Mouse (Mus musculus): ENCODE results near the gene Ddost. TPM values are rescaled to one million over a fixed set of nuclear protein-coding genes. Genes with fewer than 3 reads are reported as not detected.

The Ddost gene
- 10 to 100 TPM; 90.5 to 99.3 (median 97.2) TPM for total RNA-seq (2022)

DNA sequence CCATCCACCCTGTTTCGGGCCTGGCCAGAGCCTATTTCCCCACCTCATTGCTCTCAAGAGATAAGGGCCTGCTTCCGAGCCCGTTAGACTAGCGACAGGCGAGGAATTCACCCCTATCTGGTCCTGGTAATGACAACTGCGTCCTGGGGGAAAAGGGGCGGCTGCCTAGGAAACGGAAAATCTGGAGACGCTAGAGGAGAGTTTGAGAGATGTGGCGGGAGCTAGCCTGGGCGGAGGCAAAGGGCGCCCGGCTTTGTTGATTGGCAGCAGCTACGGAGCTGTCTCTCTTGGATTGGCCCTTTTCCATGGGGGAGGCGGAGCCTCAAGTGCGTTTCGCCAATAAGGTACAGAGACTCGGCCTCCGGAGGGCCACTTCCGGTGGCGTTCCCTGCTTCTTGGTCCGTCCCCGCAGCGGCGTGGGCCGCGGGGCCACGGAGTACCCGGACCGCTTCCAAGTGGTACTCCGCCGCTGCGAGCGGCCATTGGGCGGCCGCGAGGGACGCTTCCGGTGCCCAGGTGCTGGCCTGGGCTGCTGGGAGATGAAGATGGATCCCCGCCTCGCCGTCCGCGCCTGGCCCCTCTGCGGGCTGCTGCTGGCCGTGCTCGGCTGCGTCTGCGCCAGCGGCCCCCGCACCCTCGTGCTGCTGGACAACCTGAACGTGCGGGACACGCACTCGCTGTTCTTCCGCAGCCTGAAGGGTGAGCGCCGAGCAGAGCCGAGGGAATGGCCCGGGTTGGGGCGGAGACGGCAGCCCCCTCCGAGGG lies at the start of gene Ddost:
Gene Ddost, plus strand, starts transcription at position 391 of the 765 bp plus-strand sequence.
- peak; percentile 98 for DNase-seq (ENCODE audit: low spot score in 2 of 2)

DNA sequence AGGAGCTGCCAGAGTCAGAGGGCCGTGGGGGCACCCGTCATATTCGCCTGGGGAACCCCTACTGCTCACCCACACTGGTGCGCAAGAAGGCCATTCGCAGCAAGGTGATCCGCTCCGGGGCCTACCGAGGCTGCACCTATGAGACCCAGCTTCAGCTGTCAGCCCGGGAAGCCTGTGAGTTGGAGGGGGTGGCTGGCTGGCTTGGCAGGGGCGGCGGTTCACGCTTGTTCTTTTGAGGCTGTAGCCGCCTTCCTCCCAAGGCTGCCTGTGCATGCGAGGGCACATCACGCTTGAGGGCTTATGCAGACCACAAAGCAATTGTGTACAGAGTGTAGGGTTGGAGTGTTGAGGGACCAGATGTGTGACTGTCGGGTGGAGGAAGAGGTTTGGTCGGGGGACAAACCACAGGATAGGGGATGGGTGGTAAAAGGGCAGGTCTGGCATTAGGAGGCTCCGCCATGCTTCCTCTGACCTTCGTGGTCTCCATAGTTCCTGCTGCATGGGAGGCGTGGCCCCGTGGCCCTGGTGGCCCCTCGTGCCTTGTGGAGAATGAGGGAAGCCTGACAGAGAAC lies 47.3 kb upstream of the Ddost start:
- DNase-seq (ENCODE audit: low spot score in 2 of 2), result no peak

DNA sequence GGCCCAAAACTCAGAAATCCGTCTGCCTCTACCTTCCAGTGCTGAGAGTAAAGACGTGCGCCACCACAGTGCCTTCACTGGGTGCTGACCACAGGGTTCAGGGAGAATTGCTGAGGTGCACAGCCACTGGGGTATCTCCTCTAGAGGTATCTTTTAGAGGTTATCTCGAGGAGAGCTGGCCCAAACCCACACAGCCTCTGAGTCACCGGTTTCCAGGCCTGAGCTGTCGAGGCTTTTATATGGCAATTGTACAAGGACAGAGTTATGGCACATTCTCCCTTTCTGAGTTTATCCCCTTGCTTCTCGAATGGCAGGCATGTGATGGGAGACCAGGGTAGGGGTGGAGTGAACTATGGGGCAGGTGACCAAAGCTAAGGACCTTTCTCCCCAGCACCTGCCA lies 45.9 kb upstream of the Ddost start:
- DNase-seq (ENCODE audit: low spot score in 2 of 2), result no peak

DNA sequence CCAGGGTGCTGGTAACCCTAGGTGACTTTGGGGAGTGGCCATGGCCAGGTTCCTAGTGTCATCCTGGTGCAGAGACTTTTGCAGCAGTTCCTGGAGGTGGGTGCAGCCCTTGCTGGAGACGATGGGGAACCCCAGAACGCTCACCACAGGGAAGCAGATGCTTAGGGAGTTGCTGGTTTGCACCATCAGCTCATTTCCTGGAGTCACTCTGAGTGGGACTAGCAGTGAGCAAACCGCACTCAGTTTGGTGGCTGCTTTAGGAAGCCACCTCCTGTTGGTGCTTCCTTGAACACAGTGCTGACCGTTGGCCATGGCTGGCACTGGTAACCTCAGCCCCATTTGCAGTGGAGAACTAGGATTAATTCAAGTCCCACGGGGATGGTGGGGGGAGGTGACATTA lies 45.0 kb upstream of the Ddost start:
- no peak for DNase-seq (ENCODE audit: low spot score in 2 of 2)

DNA sequence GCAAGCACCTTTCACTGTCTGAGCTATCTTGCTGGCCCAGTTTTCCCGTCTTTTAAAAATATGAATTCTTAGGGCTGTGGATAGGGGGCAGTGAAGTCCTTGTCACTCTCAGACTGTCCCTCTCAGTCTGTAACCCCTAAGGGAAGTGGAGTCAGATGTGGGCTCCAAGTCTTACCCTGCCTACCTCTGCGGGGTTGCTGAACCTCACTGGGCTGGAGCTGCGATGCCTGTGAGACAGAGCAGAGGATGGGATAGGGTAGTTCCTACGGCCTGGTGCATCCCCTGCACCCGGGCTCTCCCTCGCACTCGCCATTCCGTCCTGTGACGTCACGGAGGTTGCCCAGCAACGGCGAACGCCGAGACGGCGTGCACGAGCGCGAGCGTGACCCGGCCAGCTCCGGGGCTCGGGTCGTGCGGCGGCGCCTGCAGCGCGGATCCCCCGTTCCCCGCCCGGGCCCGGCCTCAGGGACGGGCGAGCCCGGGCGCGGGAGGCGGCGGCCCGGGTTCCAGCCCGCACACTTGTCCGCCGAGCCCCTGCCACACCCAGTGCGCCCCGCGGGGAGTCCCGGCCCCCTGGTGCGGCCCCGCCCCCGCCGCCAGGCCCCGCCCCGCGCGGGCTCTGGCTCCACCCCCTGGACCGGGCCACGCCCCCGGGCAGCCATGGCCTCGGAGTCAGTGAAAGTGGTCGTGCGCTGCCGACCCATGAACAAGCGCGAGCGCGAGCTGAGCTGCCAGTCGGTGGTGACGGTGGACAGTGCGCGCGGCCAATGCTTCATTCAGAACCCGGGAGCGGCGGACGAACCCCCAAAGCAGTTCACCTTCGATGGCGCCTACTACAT lies 42.5 kb upstream of the Ddost start:
- peak; percentile 84 to 86 for DNase-seq (ENCODE audit: low spot score in 2 of 2)

DNA sequence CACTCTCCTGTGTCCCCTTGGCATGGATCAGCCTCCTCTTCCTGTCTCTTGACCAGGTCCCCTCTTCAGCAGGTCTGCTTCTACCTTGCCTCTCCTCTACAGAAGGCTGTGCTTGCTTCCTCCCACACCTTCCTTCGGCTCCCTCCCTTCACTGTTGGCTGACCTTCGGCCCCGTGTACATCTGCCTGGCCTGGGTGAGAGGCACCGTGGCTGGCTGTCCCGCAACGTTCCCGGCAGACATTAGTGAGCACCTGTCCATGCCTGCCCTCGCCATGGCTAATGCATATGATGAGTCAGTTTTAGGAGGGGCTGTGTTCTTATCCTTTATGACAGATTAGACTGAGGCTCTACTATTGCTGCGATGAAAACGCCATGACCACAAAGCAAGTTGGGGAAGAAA lies 36.7 kb upstream of the Ddost start:
- DNase-seq (ENCODE audit: low spot score in 2 of 2), result no peak

DNA sequence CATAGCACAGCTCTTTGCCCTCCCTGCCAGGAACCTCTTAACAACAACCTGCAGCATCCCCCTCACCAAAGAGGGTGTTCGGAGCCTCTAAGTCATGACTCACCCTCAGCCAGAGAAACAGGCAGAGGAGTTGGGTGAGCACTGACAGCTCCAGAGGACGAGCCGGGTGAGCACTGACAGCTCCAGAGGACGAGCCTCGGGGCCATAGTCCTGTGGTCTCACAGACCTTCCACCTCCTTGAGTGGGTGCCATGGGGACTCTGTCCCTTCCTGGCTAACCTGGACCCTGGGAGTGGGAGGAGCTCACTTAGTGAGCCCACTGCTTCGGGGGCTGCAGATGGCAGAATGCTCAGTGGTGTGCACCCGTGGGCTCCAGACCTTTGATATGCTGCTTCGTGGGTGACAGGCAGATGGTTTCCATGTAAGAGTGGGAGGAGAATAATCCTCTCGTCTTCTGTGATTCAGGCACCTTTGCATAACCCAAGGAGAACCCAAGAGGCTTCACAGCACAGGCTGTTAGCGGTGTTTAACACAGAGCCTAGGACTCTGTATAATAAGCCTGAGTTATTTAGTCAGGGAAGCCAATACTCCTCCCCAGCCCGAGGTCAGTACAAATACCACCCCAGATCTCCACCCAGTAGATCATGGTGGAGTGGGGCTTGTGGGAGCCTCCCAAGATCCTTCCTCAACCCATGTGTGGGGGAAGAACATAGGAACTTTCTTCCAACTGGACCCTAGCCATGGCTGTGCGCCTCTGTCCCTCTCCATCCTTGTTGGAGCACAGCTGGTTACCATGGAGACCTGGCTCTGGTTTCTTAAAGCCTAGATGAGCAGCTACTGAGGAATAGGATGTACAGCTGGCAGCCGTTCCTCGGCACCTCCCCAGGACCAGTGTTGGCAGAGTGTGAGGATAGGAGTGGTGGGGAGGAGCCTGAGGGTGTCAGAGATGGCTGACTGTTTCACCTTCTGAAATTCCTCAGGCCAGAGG lies 32.2 kb upstream of the Ddost start:
- DNase-seq (ENCODE audit: low spot score in 2 of 2), result peak; percentile 58 to 64

DNA sequence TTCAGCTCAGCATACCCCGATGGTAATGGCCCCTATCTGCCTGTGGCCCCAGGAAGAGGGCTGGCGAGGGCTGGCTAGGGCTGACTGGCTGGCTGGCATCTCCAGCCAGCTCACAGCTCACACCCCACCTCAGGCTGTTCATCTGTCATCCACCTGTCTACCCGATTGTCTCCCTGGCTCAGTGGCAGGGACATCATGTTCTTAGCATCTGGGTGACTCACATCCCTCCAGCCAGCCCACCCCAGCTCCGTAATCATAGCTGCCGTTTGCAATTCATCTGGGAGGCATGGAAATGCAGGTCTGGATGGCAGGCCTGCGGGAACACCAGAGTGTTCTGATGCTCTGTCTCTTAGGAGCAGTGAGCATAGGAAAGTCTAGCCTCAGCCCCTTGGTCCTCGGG lies 26.2 kb upstream of the Ddost start:
- DNase-seq (ENCODE audit: low spot score in 2 of 2), result peak in 1 of 2 experiments; percentile 27

DNA sequence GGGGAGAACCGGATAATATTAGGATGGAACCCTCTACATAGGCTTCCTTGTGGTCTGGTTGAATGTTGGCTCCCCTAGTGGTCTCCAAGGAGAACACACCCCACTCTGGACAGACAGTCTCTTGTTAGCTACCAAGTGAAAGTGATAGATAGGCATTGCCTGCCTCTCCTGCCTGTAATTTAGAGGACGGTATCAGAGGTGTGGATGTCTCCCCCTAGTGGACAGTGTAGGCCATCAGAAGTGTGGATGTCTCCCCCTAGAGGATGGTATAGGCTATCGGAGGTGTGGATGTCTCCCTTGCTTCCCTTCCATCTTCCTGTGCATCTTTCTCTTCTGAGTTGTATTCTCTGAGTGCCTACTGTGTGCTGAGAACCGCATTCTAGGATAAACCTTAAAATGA lies 21.7 kb upstream of the Ddost start:
- peak; percentile 59 to 72 for DNase-seq (ENCODE audit: low spot score in 2 of 2)

DNA sequence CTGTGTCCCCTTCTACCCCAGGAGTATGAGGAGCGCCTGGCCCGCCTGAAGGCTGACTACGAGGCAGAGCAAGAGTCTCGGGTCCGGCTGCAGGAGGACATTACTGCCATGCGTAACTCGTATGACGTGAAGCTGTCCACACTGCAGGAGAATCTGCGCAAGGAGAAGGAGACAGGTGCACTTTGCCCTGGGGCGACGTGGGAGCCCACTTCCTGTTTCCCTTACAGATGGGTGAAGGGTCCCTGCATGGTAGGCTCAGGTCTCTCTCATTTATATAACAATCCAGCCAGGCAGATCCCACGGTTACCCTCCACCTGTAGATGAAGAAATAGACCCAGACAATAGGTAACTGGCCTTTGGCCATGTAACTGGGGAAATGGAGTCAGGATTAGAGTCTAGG lies 18.1 kb upstream of the Ddost start:
- DNase-seq (ENCODE audit: low spot score in 2 of 2), result no peak

DNA sequence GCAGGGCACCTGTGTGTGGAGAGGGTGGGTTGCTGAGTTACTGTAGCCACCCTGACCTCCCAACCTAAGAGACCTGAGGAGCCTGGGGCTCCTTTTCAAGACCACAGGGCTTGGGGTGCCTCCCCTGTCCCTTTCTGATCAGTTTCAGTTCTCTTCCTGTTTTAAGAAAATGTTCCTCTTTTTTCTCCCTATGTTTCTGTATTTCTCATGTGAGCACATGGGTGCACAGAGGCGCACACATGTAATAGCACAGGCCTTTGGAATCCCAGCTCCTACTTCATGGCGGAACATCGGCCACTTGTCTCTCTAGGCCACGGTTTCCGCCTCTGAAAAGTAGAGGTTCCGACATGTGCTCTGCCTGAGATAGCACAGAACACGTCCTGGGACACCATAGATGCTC lies 15.8 kb upstream of the Ddost start:
- DNase-seq (ENCODE audit: low spot score in 2 of 2), result no peak

DNA sequence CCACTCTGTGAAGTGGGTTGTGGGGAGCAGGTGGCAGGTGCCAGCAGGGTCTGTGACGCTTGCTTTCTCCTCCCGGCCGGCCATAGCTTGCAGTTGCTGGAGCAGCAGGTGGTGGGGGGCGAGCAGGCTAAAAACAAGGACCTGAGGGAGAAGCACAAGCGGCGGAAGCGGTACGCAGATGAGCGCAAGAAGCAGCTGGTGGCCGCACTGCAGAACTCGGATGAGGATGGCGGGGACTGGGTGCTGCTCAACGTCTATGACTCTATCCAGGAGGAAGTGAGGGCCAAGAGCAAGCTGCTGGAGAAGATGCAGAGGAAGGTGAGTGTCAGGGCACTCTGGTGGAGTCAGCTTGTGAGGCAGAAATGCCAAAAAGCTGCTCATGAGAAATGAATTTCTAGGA lies 12.5 kb upstream of the Ddost start:
- DNase-seq (ENCODE audit: low spot score in 2 of 2), result no peak

DNA sequence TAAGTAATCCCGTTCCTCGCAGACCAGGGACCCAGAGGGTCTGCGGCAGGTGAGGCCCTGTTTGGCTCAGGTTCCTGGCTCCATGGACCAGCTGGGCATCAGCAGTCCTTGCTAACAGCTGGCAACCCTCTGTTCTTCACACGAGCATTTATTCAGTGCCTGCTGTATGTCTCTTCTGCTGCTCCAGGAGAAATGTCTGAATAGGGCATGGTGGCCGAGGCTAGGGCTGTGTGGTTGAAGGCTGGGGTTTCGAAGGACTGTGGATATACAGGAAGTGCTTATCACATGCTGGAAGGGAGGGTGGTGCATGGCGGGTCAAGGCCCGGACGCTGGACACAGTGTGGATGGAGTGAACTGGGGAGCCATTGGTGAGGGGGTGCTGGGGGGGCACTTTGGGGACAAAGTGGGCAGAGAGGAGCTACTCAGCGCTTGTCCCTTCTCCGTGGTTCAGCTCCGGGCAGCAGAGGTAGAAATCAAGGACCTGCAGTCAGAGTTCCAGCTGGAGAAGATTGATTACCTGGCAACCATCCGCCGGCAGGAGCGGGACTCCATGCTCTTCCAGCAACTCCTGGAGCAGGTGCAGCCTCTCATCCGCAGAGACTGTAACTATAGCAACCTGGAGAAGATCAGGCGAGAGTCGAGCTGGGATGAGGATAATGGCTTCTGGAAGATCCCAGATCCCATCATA lies 11.1 kb upstream of the Ddost start:
- DNase-seq (ENCODE audit: low spot score in 2 of 2), result no peak

DNA sequence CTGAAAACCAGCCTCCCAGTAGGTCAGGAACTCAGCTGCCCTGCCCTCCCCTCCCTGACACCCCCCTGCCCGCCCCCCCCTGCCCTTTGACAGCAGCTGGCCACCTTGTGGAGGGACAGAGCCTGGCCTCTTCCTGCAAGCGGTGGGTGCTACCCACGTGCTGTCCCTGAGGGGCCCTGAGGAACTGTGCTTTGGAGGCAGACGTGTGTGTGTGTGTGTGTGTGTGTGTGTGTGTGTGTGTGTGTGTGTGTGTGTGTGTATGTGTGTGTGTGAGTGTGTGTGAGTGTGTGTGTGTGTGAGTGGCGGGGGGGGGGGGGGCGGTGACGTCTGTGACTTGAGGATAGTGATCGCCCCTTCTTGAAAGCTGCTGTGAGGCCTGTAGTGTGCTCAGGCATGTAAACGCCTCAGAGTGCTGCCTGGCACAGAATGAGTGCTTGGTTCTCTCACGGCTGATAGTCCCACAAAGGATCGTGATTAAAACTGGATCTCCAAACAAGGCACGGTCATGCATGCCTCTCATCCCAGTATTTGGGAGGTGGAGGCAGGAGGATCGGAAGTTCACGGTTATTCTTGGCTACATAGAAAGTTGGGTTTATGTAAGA lies 10.5 kb upstream of the Ddost start:
- no peak for DNase-seq (ENCODE audit: low spot score in 2 of 2)

DNA sequence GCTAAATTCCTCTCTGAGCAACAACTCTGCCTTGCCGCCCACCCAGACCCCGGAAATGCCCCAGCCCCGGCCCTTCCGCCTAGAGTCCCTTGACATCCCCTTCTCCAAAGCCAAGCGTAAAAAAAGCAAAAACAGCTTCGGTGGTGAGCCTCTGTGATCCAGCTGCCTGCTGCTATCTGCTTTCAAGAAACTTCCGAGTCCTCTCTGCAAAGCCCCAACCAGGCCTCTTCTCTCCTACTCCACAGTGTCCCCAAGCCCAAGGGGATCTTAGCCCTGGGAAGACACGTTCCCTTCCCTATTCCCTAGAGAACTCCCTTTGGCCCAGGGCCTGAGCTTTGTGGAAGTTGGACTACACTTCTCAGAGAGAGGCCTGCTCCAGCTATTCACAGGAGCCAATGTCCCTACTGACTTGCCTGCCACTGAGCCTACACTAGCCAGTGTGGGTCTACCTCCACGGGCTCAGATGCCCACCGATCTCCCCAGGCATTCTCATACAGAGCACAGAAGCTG lies 3.2 kb upstream of the Ddost start:
- no peak for DNase-seq (ENCODE audit: low spot score in 2 of 2)

DNA sequence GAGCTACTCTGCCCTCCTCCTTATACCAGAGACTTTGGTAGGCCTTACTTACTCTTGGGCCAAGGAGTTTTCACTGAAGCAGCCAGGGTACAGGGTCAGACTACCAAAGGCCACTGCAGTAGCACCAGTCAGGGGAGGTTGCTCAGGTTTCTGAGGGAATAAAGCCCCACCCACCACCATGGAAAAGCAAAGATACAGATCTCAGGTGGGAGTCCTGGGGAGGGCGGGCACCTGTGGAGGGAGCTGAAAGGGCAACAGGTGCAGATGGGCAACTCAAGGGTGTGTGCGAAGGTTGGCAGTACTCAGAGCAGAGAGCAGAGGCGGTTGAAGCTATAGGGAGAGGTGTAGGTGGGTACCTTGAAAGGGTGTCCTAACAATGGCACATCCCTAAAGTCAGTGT lies 1.5 kb upstream of the Ddost start:
- no peak for DNase-seq (ENCODE audit: low spot score in 2 of 2)

DNA sequence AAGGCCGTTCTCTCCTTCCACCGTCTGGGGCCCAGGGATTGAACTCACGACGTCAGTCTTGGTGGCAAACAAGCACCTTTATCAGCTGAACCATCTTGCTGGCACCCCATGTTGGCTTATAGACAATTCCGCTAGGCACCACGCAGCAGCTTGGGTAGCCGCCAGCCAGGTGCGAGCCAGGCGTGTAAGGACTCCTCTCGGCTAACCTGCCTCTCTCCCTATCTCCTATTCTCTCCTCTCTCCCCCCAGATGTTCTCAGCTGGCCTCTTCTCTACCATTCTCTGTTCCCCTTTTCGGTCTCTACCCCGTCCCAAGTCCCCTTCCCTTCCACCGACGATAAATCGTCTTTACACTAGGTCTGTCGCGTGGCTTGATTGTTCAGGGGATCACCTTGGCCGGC lies 788 bp upstream of the Ddost start:
- DNase-seq (ENCODE audit: low spot score in 2 of 2), result no peak

DNA sequence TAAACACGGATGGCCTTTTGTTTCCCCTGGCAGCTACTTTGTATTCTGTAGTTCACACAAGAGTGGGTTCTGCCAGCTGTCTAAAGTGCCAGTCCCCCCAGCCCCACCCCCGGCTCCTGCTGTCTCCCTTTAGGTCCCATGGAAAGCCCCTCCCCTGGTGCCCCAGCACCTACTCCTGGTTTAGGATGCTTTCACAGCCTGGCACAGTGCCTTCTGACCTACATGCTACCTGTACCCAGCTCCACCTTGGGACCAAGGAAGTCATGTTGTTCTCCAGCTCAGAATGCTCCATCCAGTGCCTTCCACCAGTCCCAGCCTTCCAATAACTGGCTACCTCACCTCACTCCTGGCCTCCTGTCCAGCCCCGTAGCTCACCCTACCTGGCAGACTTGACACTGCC lies 2.5 kb downstream of the Ddost start:
- no peak for DNase-seq (ENCODE audit: low spot score in 2 of 2)

DNA sequence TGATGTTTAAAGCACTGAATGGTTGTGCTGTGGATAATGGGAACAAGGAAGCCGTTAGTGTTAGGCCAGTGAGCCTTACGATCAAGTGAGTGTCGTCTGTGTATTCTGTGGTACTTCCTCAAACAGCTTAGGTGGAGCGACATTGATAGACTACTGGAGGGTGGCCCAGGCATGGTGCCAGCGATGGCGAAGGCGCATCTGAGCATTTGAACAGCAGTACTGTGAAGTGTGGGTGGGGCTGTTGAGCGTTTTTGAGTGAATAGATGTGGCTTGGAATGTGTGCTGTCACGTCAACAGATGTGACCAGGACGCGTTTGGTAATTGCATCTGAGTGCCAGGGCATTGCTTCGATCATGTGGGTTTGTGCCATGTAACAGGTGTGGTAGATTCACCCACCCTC lies 3.2 kb downstream of the Ddost start:
- no peak for DNase-seq (ENCODE audit: low spot score in 2 of 2)

DNA sequence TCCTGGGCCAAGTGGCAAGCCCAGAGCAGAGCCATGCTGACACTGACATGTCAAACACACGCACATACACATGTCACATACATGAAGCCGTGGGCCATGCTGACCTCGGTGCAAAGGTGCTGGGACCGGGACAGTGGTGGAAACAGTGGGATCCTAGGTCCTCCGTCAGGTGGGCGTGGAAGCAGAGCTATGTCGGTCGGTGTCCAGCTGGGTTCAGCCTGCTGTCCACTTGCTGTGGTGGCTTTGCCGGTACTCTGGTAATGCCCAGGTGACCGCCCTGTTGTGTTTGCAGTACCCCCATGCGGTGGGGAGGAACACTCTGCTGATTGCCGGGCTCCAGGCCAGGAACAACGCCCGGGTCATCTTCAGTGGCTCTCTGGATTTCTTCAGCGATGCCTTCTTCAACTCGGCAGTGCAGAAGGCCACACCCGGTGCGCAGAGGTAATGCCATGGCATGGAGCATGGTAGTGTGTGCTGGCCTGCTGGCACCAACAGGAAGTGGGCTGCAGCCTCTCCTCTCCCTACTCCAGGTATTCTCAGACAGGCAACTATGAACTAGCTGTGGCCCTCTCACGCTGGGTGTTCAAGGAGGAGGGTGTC lies 5.9 kb downstream of the Ddost start:
- DNase-seq (ENCODE audit: low spot score in 2 of 2), result no peak
